Mouse (Mus musculus): ENCODE measurements at regions not wholly inside any gene's neighbourhood (a gene's known extent, or its start where the extent isn't known, plus 50 kb on each side); places are given as distances from the start of the nearest gene placed in this dataset. TPM values are rescaled to one million over a fixed set of nuclear protein-coding genes. Genes with fewer than 3 reads are reported as not detected.

- 89% methylated on average over 4 of the region's 4 CpGs for WGBS
- H3K4me1 ChIP-seq: no peaks in the 10 kb centered on the region
- no peak for ATAC-seq (ENCODE audit: low FRiP score, low read depth)
- no peak overlapping the region for H3K4me3 ChIP-seq
- no peaks in the 10 kb centered on the region for H3K27me3 ChIP-seq
- no peak overlapping the region for H3K9ac ChIP-seq
- no peak overlapping the region for H3K27ac ChIP-seq
- H3K9me3 ChIP-seq: peaks cover 4% of the 10 kb centered on the region; the same call in 1 of the 2 replicates
- no peak overlapping the region for H3K4me2 ChIP-seq (replicated peaks)
- no peaks in the 10 kb centered on the region for H3K36me3 ChIP-seq
Measured at GRCm38 (mm10) chr11:21027299-21027698, 63.8 kb upstream of the Peli1 start.

- no peak overlapping the region for H3K4me3 ChIP-seq
- no peak overlapping the region for H3K4me2 ChIP-seq (replicated peaks)
- H3K27me3 ChIP-seq: no peaks in the 10 kb centered on the region
- H3K9me3 ChIP-seq: peaks cover 4% of the 10 kb centered on the region; the same call in 1 of the 2 replicates
- WGBS: 95% methylated on average over 6 of the region's 6 CpGs
- no peaks in the 10 kb centered on the region for H3K36me3 ChIP-seq
- H3K4me1 ChIP-seq: peaks cover 16% of the 10 kb centered on the region
- H3K27ac ChIP-seq: no peak overlapping the region
- H3K9ac ChIP-seq: no peak overlapping the region
- no peak for ATAC-seq (ENCODE audit: low FRiP score, low read depth)
Measured at GRCm38 (mm10) chr11:21030362-21030761, 60.7 kb upstream of the Peli1 start.

GRCm38 (mm10) chr11:21031816-21032215 lies 59.3 kb upstream of the Peli1 start:
- Histone ChIP-seq H3K9me3 (peaks cover 4% of the 10 kb centered on the region; the same call in 1 of the 2 replicates), H3K27ac (no peak overlapping the region), H3K4me3 (no peak overlapping the region), H3K4me2 (replicated peaks) (no peak overlapping the region), H3K9ac (no peak overlapping the region), H3K27me3 (no peaks in the 10 kb centered on the region), H3K36me3 (no peaks in the 10 kb centered on the region), H3K4me1 (peaks cover 16% of the 10 kb centered on the region)
- no peak for ATAC-seq (ENCODE audit: low FRiP score, low read depth)
- 92% methylated on average over 2 of the region's 2 CpGs for WGBS

- WGBS: 58% methylated on average over 14 of the region's 14 CpGs
- peaks cover 4% of the 10 kb centered on the region; the same call in 1 of the 2 replicates for H3K9me3 ChIP-seq
- H3K27ac ChIP-seq: peak overlapping the region; percentile 0; the same call in 1 of the 2 replicates
- no peak overlapping the region for H3K4me3 ChIP-seq
- peaks cover 16% of the 10 kb centered on the region for H3K4me1 ChIP-seq
- no peaks in the 10 kb centered on the region for H3K27me3 ChIP-seq
- ATAC-seq (ENCODE audit: low FRiP score, low read depth): no peak
- no peak overlapping the region for H3K9ac ChIP-seq
- H3K36me3 ChIP-seq: no peaks in the 10 kb centered on the region
- peak overlapping the region; percentile 32; the same call in 1 of the 2 replicates for H3K4me2 ChIP-seq (replicated peaks)
Measured at GRCm38 (mm10) chr11:21033234-21033822, 57.8 kb upstream of the Peli1 start.

DNA sequence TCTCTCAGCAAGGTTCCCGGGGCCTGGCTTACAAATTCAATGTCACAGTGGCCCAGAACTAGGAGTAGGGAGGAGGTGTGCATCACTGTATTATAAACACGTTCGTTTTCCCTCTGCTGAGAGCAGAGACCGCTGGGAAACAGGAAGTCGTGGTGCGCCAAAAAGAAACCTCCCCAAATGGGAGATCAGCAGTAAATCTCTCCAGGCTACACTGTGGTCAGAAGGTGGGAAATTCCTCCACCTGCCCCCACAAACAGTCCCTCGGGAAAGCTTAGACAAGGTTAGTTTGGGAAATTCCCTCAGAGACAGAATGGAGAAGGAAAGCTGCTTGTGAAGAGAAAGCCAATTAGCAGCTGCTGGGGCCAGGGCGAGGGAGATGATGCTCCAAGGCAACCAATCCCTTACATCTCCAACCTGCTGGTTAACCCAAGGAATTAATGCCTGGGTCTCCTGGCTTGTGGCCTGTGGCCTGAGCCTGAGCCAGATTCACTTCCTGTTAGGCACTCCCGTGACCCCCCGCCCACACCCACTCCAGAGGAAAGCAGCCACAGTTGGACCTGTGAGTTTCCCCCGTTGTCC lies 57.2 kb upstream of the Peli1 start:
- H3K27ac ChIP-seq: 0 out of 2 replicates have a peak overlapping the region, but pooled peaks have one; percentile 0
- no peaks in the 10 kb centered on the region for H3K27me3 ChIP-seq
- peaks cover 4% of the 10 kb centered on the region; the same call in 1 of the 2 replicates for H3K9me3 ChIP-seq
- H3K9ac ChIP-seq: no peak overlapping the region
- H3K4me1 ChIP-seq: peaks cover 16% of the 10 kb centered on the region
- peak overlapping the region; percentile 32 for H3K4me2 ChIP-seq (replicated peaks)
- no peaks in the 10 kb centered on the region for H3K36me3 ChIP-seq
- WGBS: 33% methylated on average over 11 of the region's 11 CpGs
- no peak for ATAC-seq (ENCODE audit: low FRiP score, low read depth)
- no peak overlapping the region for H3K4me3 ChIP-seq

- Histone ChIP-seq H3K36me3 (no peaks in the 10 kb centered on the region), H3K9ac (no peak overlapping the region), H3K4me1 (peaks cover 16% of the 10 kb centered on the region), H3K4me3 (no peak overlapping the region), H3K27ac (no peak overlapping the region), H3K9me3 (no peaks in the 10 kb centered on the region), H3K4me2 (replicated peaks) (no peak overlapping the region), H3K27me3 (no peaks in the 10 kb centered on the region)
- no peak for ATAC-seq (ENCODE audit: low FRiP score, low read depth)
- 62% methylated on average over 7 of the region's 7 CpGs for WGBS
Measured at GRCm38 (mm10) chr11:21036161-21036916, 54.8 kb upstream of the Peli1 start.

GRCm38 (mm10) chr11:21037267-21037906 lies 53.7 kb upstream of the Peli1 start:
- Histone ChIP-seq H3K4me3 (no peak overlapping the region), H3K4me1 (peaks cover 16% of the 10 kb centered on the region), H3K27ac (no peak overlapping the region), H3K36me3 (no peaks in the 10 kb centered on the region), H3K27me3 (no peaks in the 10 kb centered on the region), H3K9me3 (no peaks in the 10 kb centered on the region), H3K4me2 (replicated peaks) (no peak overlapping the region), H3K9ac (no peak overlapping the region)
- 87% methylated on average over 6 of the region's 6 CpGs for WGBS
- no peak for ATAC-seq (ENCODE audit: low FRiP score, low read depth)

GRCm38 (mm10) chr11:21041201-21041600 lies 49.9 kb upstream of the Peli1 start:
- H3K27ac ChIP-seq: no peak overlapping the region
- WGBS: 71% methylated on average over 5 of the region's 5 CpGs
- ATAC-seq (ENCODE audit: low FRiP score, low read depth): no peak

More at GRCm38 (mm10) chr11:21041201-21041600, 49.9 kb upstream of the Peli1 start:
- Histone ChIP-seq H3K27me3 (no peaks in the 10 kb centered on the region), H3K9me3 (no peaks in the 10 kb centered on the region), H3K4me2 (replicated peaks) (no peak overlapping the region), H3K4me3 (no peak overlapping the region), H3K9ac (no peak overlapping the region), H3K4me1 (no peaks in the 10 kb centered on the region), H3K36me3 (no peaks in the 10 kb centered on the region)

Small RNAs in the stretch of these regions (microRNA-seq; reads per million reads assigned to microRNA genes)
- gene Gm23681: not detected

Data from limb, embryonic 13.5 days (tissue).